Mouse (Mus musculus): ENCODE results near the gene Zfp687. TPM values are rescaled to one million over a fixed set of nuclear protein-coding genes. Genes with fewer than 3 reads are reported as not detected.

Zfp687 gene
- 33.2 and 37.2 TPM in 2 replicates for polyA plus RNA-seq (2012; rRNA removed)

GRCm38 (mm10) chr3:95015337-95015872 is at the start of gene Zfp687:
Gene Zfp687 (minus strand): TSS chr3:95015448.

DNA sequence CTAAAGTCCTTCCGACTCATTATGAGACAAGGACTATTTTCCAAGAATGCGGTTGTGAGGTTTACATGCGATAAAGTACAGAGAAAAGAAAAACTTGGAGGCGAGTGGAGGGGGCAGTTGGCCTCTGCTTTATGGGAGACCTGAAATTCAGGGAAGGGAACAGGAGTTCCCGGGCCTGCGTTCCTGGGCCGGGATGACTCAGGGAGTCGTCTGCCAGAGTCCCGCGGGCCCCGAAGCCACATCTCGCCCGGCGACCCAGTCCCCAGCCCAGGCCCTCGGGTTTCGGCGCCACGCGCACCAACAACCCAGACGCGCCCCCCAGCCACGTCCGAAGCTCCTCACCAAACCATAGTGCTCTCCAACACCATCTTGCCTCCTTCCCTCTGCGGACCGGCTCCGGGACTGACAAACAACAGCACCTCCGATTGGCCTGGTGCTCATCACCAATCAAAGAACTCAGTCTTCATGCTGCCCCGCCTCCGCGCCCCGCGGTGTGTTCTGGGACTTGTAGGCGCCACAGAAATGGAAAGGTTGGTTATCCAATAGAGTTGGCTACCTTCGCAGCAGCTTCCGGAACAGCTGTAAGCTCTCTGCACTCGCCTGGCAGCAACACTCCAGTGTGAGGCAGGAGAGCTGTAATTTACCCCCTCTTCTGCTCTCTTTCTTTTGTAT is 27.1 kb upstream of the Zfp687 start, which contains the start of gene Psmd4:
Psmd4 (minus strand) TSS at position 449 of the 672 bp plus-strand sequence.

DNA sequence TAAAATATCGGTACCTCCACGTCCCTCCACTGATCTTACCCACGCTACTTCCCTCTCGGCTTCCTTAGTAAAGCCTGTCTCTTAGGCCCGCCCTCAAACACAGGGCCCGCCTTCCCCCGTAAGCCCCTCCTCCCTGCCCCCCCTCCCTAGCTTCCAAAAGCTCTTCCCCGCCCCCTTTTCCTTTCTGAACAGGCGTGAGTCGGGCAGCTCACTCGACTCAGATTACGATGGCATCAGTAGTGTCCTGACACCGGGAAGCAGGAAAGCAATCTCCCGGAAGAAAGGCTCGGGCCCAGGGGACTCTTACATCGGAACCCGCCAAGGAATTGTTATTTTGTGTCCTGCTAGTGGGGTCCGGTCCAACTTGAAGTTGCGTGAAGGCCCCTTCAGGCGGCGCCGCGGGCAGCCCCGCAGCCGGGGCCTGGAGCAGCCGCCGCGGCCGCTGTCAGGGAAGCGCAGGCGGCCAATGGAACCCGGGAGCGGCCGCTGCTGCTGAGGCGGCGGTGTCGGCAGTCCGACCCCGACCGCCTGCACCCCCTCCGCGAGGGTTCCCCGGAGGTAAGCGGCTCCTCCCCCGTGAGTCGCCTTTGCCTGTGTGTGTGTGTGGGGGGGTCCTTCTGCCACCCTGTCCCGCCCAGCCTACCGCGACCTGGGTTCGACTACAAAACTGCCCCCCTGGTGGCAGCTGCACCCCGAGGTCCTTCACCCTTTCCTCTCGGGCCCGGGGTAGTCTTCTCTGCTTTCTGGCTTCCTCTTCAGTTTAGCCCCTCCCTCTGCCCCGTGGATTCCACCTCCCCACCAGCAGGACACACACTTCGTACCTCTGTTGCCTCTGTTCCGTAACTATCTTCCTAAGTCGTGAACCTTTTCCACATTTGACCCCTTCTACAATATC is 40.5 kb downstream of the Zfp687 start, which contains the start of gene Pi4kb:
Pi4kb (plus strand) TSS at position 204 of the 895 bp plus-strand sequence.

Other genes starting within 250 kb of the Zfp687 start
- gene Cgn, start 229.0 kb downstream of the Zfp687 start, polyA plus RNA-seq (2012; rRNA removed) = 4.6 and 5.1 TPM in 2 replicates
- 22.0 and 41.5 TPM in 2 replicates for gene Pogz, start 177.9 kb downstream of the Zfp687 start, polyA plus RNA-seq (2012; rRNA removed)
- gene Psmb4, start 128.5 kb downstream of the Zfp687 start, polyA plus RNA-seq (2012; rRNA removed) = 212 and 235 TPM in 2 replicates
- 95.2 and 101 TPM in 2 replicates for gene Selenbp1, start 82.4 kb downstream of the Zfp687 start, polyA plus RNA-seq (2012; rRNA removed)
- 22.2 and 27.5 TPM in 2 replicates for gene Rfx5, start 61.4 kb downstream of the Zfp687 start, polyA plus RNA-seq (2012; rRNA removed)
- gene Pi4kb, start 40.7 kb downstream of the Zfp687 start, polyA plus RNA-seq (2012; rRNA removed) = 45.6 and 48.2 TPM in 2 replicates
- gene Psmd4, start 27.2 kb upstream of the Zfp687 start, polyA plus RNA-seq (2012; rRNA removed) = 182 and 241 TPM in 2 replicates
- 21.6 and 26.0 TPM in 2 replicates for gene Pip5k1a, start 91.5 kb upstream of the Zfp687 start, polyA plus RNA-seq (2012; rRNA removed)
- 109 and 113 TPM in 2 replicates for gene Vps72, start 95.6 kb upstream of the Zfp687 start, polyA plus RNA-seq (2012; rRNA removed)
- 0.54 and 0.90 TPM in 2 replicates for gene Tmod4, start 109.0 kb upstream of the Zfp687 start, polyA plus RNA-seq (2012; rRNA removed)
- gene Scnm1, start 118.6 kb upstream of the Zfp687 start, polyA plus RNA-seq (2012; rRNA removed) = 27.2 and 45.0 TPM in 2 replicates
- gene Lysmd1, start 118.6 kb upstream of the Zfp687 start, polyA plus RNA-seq (2012; rRNA removed) = 5.7 and 5.8 TPM in 2 replicates
- gene Tnfaip8l2, start 126.9 kb upstream of the Zfp687 start, polyA plus RNA-seq (2012; rRNA removed) = 9.1 and 13.7 TPM in 2 replicates
- 45.0 and 53.2 TPM in 2 replicates for gene Sema6c, start 145.0 kb upstream of the Zfp687 start, polyA plus RNA-seq (2012; rRNA removed)
- 8.6 and 10.3 TPM in 2 replicates for gene Gabpb2, start 202.5 kb upstream of the Zfp687 start, polyA plus RNA-seq (2012; rRNA removed)
- gene Cdc42se1, start 213.3 kb upstream of the Zfp687 start, polyA plus RNA-seq (2012; rRNA removed) = 36.7 and 47.9 TPM in 2 replicates
- gene Mllt11, start 216.7 kb upstream of the Zfp687 start, polyA plus RNA-seq (2012; rRNA removed) = 12.2 and 17.0 TPM in 2 replicates
- gene Gm128, start 226.2 kb upstream of the Zfp687 start, polyA plus RNA-seq (2012; rRNA removed) = 0.68 and 1.1 TPM in 2 replicates
- gene Bnipl, start 235.7 kb upstream of the Zfp687 start, polyA plus RNA-seq (2012; rRNA removed) = 3.2 and 4.9 TPM in 2 replicates

Measured in ovary, adult 2 months (tissue).